Mouse (Mus musculus): ENCODE results near the gene Bdh1. TPM values are rescaled to one million over a fixed set of nuclear protein-coding genes. Genes with fewer than 3 reads are reported as not detected.
"Not testable (repeated sequence)": the region's sequence is repeated elsewhere in the genome, so short reads cannot be mapped to it uniquely, and the experiment has no call there.

The Bdh1 gene
- 47.6 and 47.8 TPM in 2 replicates for polyA plus RNA-seq (2014; fragmentation: Nextera tagmentation; extraction: Ambion mirVana)

GRCm38 (mm10) chr16:31422000-31422399 lies at the start of gene Bdh1:
Bdh1 (plus strand) TSS chr16:31422280.
- no peak for DNase-seq (ENCODE audit: low spot score)

GRCm38 (mm10) chr16:31372316-31372715 lies 49.8 kb upstream of the Bdh1 start:
- not testable (repeated sequence) for DNase-seq (ENCODE audit: low spot score); H3K4me1 ChIP-seq (ENCODE audit: control insufficient read depth, insufficient read depth, low read length); H3K9ac ChIP-seq (ENCODE audit: low read length); H3K4me3 ChIP-seq (ENCODE audit: low read depth, low read length); H3K4me2 ChIP-seq (ENCODE audit: low read depth); H3K27ac ChIP-seq (ENCODE audit: low read depth, low read length); H3K9me3 ChIP-seq (ENCODE audit: control insufficient read depth, low read length); H3K27me3 ChIP-seq (ENCODE audit: control insufficient read depth, insufficient read depth, low read length); H3K36me3 ChIP-seq (ENCODE audit: control insufficient read depth, insufficient read depth, low read length); ATAC-seq (ENCODE audit: insufficient read depth, low FRiP score, low TSS enrichment)
- WGBS, result 83% methylated on average over 3 of the region's 3 CpGs

More at GRCm38 (mm10) chr16:31422000-31422399, at the start of gene Bdh1:
- Histone ChIP-seq H3K27ac (ENCODE audit: low read depth, low read length) (no peak within 1 kb of the TSS), H3K4me2 (ENCODE audit: low read depth) (no peak within 1 kb of the TSS), H3K36me3 (ENCODE audit: control insufficient read depth, insufficient read depth, low read length) (no peaks in the 10 kb centered on the region), H3K27me3 (ENCODE audit: control insufficient read depth, insufficient read depth, low read length) (0 out of 2 replicates have a peak, but pooled peaks cover 2% of the 10 kb centered on the region), H3K4me1 (ENCODE audit: control insufficient read depth, insufficient read depth, low read length) (no peaks in the 10 kb centered on the region), H3K9ac (ENCODE audit: low read length) (no peak within 1 kb of the TSS), H3K4me3 (ENCODE audit: low read depth, low read length) (no peak within 1 kb of the TSS), H3K9me3 (ENCODE audit: control insufficient read depth, low read length) (no peaks in the 10 kb centered on the region)
- 77% methylated on average over 9 of the region's 9 CpGs for WGBS
- no peak for ATAC-seq (ENCODE audit: insufficient read depth, low FRiP score, low TSS enrichment)

- H3K4me2 ChIP-seq (ENCODE audit: low read depth); ATAC-seq (ENCODE audit: insufficient read depth, low FRiP score, low TSS enrichment); H3K4me3 ChIP-seq (ENCODE audit: low read depth, low read length); H3K9me3 ChIP-seq (ENCODE audit: control insufficient read depth, low read length); H3K4me1 ChIP-seq (ENCODE audit: control insufficient read depth, insufficient read depth, low read length); H3K36me3 ChIP-seq (ENCODE audit: control insufficient read depth, insufficient read depth, low read length); H3K27ac ChIP-seq (ENCODE audit: low read depth, low read length); H3K27me3 ChIP-seq (ENCODE audit: control insufficient read depth, insufficient read depth, low read length); DNase-seq (ENCODE audit: low spot score); H3K9ac ChIP-seq (ENCODE audit: low read length): not testable (repeated sequence)
- WGBS, result 82% methylated on average over 4 of the region's 4 CpGs
These were observed 46.0 kb upstream of the Bdh1 start for GRCm38 (mm10) chr16:31375877-31376582.

GRCm38 (mm10) chr16:31388269-31388668 lies 33.8 kb upstream of the Bdh1 start:
- H3K4me1 ChIP-seq (ENCODE audit: control insufficient read depth, insufficient read depth, low read length); H3K9me3 ChIP-seq (ENCODE audit: control insufficient read depth, low read length); H3K27me3 ChIP-seq (ENCODE audit: control insufficient read depth, insufficient read depth, low read length); H3K9ac ChIP-seq (ENCODE audit: low read length); H3K36me3 ChIP-seq (ENCODE audit: control insufficient read depth, insufficient read depth, low read length); H3K27ac ChIP-seq (ENCODE audit: low read depth, low read length); ATAC-seq (ENCODE audit: insufficient read depth, low FRiP score, low TSS enrichment); DNase-seq (ENCODE audit: low spot score); H3K4me3 ChIP-seq (ENCODE audit: low read depth, low read length); H3K4me2 ChIP-seq (ENCODE audit: low read depth): not testable (repeated sequence)
- 93% methylated on average over 3 of the region's 3 CpGs for WGBS

- no peak overlapping the region for H3K9ac ChIP-seq (ENCODE audit: low read length)
- H3K27me3 ChIP-seq (ENCODE audit: control insufficient read depth, insufficient read depth, low read length), result no peaks in the 10 kb centered on the region
- ATAC-seq (ENCODE audit: insufficient read depth, low FRiP score, low TSS enrichment), result no peak
- no peaks in the 10 kb centered on the region for H3K36me3 ChIP-seq (ENCODE audit: control insufficient read depth, insufficient read depth, low read length)
- no peaks in the 10 kb centered on the region for H3K4me1 ChIP-seq (ENCODE audit: control insufficient read depth, insufficient read depth, low read length)
- WGBS, result 83% methylated on average over 2 of the region's 2 CpGs
- no peaks in the 10 kb centered on the region; the same call in 1 of the 2 replicates for H3K9me3 ChIP-seq (ENCODE audit: control insufficient read depth, low read length)
- no peak for DNase-seq (ENCODE audit: low spot score)
- H3K27ac ChIP-seq (ENCODE audit: low read depth, low read length), result no peak overlapping the region
- H3K4me2 ChIP-seq (ENCODE audit: low read depth), result no peak overlapping the region
- H3K4me3 ChIP-seq (ENCODE audit: low read depth, low read length), result no peak overlapping the region
These were observed 22.8 kb upstream of the Bdh1 start for GRCm38 (mm10) chr16:31399231-31399630.

GRCm38 (mm10) chr16:31400908-31401692 lies 21.0 kb upstream of the Bdh1 start:
- no peaks in the 10 kb centered on the region for H3K27me3 ChIP-seq (ENCODE audit: control insufficient read depth, insufficient read depth, low read length)
- ATAC-seq (ENCODE audit: insufficient read depth, low FRiP score, low TSS enrichment), result no peak
- H3K4me3 ChIP-seq (ENCODE audit: low read depth, low read length), result no peak overlapping the region
- no peak overlapping the region for H3K27ac ChIP-seq (ENCODE audit: low read depth, low read length)
- no peaks in the 10 kb centered on the region for H3K4me1 ChIP-seq (ENCODE audit: control insufficient read depth, insufficient read depth, low read length)
- no peaks in the 10 kb centered on the region; the same call in 1 of the 2 replicates for H3K9me3 ChIP-seq (ENCODE audit: control insufficient read depth, low read length)
- H3K36me3 ChIP-seq (ENCODE audit: control insufficient read depth, insufficient read depth, low read length), result no peaks in the 10 kb centered on the region
- DNase-seq (ENCODE audit: low spot score), result no peak
- WGBS, result 95% methylated on average over 11 of the region's 11 CpGs
- H3K4me2 ChIP-seq (ENCODE audit: low read depth), result no peak overlapping the region
- no peak overlapping the region for H3K9ac ChIP-seq (ENCODE audit: low read length)

- no peak for DNase-seq (ENCODE audit: low spot score)
These were observed 20.0 kb upstream of the Bdh1 start for GRCm38 (mm10) chr16:31402096-31402495.

GRCm38 (mm10) chr16:31403971-31404370 lies 18.1 kb upstream of the Bdh1 start:
- no peaks in the 10 kb centered on the region for H3K36me3 ChIP-seq (ENCODE audit: control insufficient read depth, insufficient read depth, low read length)
- H3K27ac ChIP-seq (ENCODE audit: low read depth, low read length), result no peak overlapping the region
- WGBS, result 83% methylated on average over 4 of the region's 4 CpGs
- no peak overlapping the region for H3K4me3 ChIP-seq (ENCODE audit: low read depth, low read length)
- H3K9me3 ChIP-seq (ENCODE audit: control insufficient read depth, low read length), result no peaks in the 10 kb centered on the region
- no peak overlapping the region for H3K4me2 ChIP-seq (ENCODE audit: low read depth)
- H3K9ac ChIP-seq (ENCODE audit: low read length), result no peak overlapping the region
- no peak for DNase-seq (ENCODE audit: low spot score)
- ATAC-seq (ENCODE audit: insufficient read depth, low FRiP score, low TSS enrichment), result no peak
- no peaks in the 10 kb centered on the region for H3K4me1 ChIP-seq (ENCODE audit: control insufficient read depth, insufficient read depth, low read length)
- no peaks in the 10 kb centered on the region for H3K27me3 ChIP-seq (ENCODE audit: control insufficient read depth, insufficient read depth, low read length)

More at GRCm38 (mm10) chr16:31402096-31402495, 20.0 kb upstream of the Bdh1 start:
- ATAC-seq (ENCODE audit: insufficient read depth, low FRiP score, low TSS enrichment), result no peak
- H3K4me1 ChIP-seq (ENCODE audit: control insufficient read depth, insufficient read depth, low read length), result no peaks in the 10 kb centered on the region
- no peak overlapping the region for H3K9ac ChIP-seq (ENCODE audit: low read length)
- H3K9me3 ChIP-seq (ENCODE audit: control insufficient read depth, low read length), result no peaks in the 10 kb centered on the region
- H3K4me2 ChIP-seq (ENCODE audit: low read depth), result no peak overlapping the region
- H3K36me3 ChIP-seq (ENCODE audit: control insufficient read depth, insufficient read depth, low read length), result no peaks in the 10 kb centered on the region
- H3K27me3 ChIP-seq (ENCODE audit: control insufficient read depth, insufficient read depth, low read length), result no peaks in the 10 kb centered on the region
- WGBS, result 33% methylated on average over 8 of the region's 8 CpGs
- H3K27ac ChIP-seq (ENCODE audit: low read depth, low read length), result no peak overlapping the region
- H3K4me3 ChIP-seq (ENCODE audit: low read depth, low read length), result no peak overlapping the region
